Mouse (Mus musculus) thymus, postnatal 10 days (tissue): ENCODE results near the gene Lysmd3.
"Not testable (repeated sequence)": the region's sequence is repeated elsewhere in the genome, so short reads cannot be mapped to it uniquely, and the experiment has no call there.

Source experiments
- DNase-seq, 2 experiments: peaks; one replicate each; pipeline ENCODE4 v3.0.0; 2021; ENCODE audit warnings: low spot score in 2 of 2

Lysmd3 gene

DNA sequence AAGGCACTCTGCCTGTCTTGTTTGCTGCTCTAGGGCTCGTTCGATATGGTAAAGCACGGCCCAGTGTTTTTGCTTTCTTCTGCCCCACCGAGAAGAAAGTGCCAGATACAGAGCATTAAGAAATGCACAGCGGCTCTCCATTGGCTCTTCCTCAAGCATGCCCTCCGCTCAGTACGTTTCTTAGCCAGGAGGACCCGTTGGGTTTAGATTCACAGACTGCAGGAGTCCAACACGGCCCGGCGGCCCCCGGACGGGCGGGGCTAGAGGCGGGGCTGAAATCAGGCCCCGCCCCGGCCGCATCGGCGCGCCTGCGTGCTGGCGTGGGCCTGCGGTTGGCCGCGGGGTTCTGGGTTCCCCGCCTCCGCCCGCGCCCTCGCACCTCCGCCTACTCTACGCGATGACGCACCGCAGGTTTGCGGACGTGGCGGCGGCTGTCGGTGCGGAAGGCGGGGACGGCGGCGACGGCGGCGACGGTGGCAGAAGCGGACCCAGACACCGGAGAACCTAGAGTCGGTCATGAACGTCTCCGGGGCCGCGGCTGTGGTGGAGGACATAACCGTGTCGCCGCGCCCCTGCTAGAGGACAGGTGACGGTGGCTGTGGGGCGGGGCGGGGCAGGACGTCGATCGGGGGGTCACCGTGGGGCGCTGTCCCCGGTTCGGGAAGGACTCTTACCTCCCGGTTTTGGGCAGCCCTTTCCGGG, at the start of gene Lysmd3:
Lysmd3 (plus strand) TSS at position 313 of the 702 bp plus-strand sequence.
- DNase-seq, result peak; percentile 85 to 88

DNA sequence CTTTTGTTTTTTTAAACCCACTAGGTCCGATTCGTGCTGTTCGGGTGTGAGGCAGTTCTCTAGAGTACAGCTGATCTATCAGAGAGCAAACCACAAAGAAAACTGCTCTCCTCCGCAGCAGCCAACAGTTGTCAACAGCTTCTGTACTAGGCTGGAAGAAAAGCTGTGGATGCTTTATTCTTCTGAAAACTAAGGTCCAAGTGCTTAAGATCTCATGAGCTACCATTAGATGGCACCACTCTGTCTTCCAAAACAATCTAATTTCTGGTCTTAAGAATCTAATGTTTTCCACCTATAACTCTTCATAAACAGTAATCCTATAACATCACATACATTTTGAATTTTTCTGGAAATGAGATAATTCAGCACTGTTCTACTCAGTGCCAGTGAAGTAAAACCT, 47.1 kb upstream of the Lysmd3 start:
- no peak for DNase-seq

GRCm38 (mm10) chr13:81627861-81628260, 29.6 kb upstream of the Lysmd3 start:
- DNase-seq, result not testable (repeated sequence)

- DNase-seq, result no peak
Observed at GRCm38 (mm10) chr13:81628631-81629190, 28.8 kb upstream of the Lysmd3 start.

GRCm38 (mm10) chr13:81629395-81629794, 28.1 kb upstream of the Lysmd3 start:
- no peak for DNase-seq

DNA sequence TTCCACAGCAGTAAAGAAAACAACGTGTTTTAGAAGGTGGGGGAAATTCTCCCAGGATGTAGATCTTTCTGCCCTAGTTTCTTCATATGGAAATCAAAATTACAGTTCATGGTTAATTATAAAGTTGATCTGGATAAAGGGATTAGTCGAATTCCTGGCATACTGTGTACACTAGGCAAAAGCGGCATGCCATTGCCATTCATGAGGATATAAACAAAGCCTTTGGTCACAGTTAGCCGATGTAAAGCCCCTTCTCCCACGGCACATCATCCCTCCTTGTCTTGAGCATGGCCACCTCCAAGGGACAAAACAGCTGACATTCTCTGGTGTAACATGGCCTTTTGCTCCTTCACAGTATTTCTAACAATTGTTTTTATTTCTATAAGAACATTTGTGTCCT, 26.9 kb upstream of the Lysmd3 start:
- no peak for DNase-seq

GRCm38 (mm10) chr13:81632720-81633415, 24.6 kb upstream of the Lysmd3 start, which contains the start of gene Adgrv1:
Gene Adgrv1 (minus strand): TSS chr13:81633154.
- no peak for DNase-seq

DNA sequence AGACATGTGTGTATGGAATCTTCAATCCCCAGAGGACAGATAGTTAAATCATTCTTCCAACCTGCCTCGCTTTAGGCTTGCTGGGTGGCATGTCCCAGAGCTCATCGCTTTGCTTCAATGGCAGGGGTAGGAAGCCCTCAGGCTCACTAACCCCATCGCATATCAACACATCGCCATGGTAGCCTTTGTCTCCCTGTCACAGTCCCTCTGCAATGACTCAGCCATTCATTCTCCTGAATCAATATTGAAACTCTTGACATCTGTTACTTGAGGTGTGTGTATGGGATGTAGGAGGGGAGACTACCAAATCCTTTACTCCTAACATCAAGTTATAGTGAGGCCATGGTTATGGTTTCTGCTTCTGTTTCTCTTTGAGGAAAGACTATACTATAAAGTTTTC, 17.8 kb upstream of the Lysmd3 start:
- no peak for DNase-seq

- no peak for DNase-seq
Observed at GRCm38 (mm10) chr13:81640881-81641280, 16.6 kb upstream of the Lysmd3 start.

DNA sequence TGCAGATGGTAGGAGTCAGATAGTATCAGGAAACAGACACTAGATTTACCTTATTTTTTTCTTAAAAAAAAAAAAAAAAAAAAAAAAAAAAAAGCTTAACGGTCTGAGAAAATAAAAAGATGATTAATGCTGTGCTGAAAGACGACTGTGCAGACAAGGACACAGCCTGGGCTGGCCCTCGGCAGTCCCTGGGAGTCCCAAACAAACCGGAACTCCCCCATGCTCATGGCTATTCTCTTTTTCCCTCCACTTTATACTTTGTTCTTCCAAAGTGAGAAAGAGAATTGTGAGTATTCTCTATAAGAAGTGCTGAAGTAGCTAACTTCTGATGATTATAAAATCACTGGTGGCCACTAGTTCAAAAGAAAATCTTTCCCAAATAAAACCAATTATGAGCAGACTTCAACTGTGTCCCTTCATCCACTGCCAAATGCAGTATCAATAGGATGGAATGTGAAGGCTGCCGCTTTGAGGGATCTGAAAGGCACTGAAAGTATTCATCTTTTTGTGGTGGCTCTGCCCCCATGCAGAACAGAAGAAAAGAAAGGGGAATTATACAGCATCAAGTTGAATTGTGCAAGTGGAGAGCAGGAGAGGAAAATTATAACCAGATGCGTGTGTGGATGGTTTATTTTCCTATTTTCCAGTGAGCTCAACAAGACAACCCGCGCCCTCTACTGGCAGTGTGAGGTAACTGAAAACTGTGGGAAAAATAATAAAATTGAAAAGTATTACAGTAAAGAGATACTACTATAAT, 16.0 kb upstream of the Lysmd3 start:
- peak in 1 of 2 experiments; percentile 33 for DNase-seq

- DNase-seq, result no peak
Observed at GRCm38 (mm10) chr13:81642491-81643149, 14.8 kb upstream of the Lysmd3 start.

DNA sequence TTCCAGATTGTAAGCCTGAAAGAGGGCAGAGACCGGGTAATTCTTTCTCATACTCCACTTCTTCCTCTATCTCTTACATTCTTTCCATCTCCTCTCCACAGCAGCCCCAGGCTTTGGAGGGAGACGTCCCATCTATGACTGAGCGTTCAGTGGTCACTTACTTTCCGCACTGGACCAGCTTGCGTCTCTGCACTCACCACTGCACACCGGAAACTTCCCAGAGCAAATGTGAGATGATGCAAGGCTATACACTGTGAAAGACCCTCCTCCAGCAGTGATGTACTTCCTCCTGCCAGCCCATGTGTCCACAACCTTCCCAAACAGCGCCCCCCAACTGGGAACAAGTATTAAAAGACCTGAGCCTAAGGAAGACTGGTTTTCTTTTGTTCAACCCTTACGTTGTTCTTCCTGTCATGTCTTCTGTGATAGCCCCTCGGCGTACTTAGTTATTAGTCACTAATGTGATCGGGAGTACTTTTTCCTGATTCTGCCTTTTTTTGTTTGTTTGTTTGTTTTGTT, 13.4 kb upstream of the Lysmd3 start:
- DNase-seq, result no peak

GRCm38 (mm10) chr13:81646348-81646747, 11.1 kb upstream of the Lysmd3 start:
- DNase-seq, result no peak

GRCm38 (mm10) chr13:81650382-81650781, 7.1 kb upstream of the Lysmd3 start:
- DNase-seq, result not testable (repeated sequence)

- no peak for DNase-seq
Observed at GRCm38 (mm10) chr13:81656091-81656850, 1.2 kb upstream of the Lysmd3 start.

- DNase-seq, result no peak
Observed at GRCm38 (mm10) chr13:81657008-81657350, 484 bp upstream of the Lysmd3 start.

DNA sequence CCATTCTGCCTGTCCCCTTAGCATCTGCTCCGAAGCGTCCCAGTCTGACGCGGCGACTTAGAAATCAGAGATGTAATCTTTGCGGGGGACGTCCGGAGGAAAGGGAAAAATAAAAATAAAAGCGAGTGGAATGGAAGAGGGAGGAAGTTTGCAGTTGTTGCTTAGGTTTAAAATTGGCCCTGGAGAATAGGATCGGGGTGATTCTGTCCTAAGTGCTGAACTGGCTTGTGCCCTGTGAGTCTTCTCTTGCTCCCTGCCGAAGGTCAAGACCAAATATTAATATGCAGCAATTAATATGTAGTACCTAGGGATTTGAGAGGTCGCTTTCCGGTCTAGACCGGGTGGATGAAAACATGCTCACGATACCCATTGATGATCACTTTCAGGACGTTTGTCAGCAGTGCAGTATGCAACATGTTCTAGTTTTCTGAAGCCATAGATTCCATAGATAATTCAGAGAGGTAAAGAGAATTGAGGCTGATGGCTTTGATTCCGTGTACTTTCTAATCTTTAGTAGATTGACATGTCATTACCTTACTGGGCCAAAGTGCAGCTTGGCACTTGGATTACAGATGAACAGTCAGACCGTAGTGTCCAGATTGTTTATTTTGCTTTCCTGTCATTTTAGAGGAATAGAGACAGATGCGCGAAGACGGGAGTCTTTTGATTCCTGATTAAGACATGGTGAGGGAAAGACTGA, 740 bp downstream of the Lysmd3 start:
- no peak for DNase-seq

DNA sequence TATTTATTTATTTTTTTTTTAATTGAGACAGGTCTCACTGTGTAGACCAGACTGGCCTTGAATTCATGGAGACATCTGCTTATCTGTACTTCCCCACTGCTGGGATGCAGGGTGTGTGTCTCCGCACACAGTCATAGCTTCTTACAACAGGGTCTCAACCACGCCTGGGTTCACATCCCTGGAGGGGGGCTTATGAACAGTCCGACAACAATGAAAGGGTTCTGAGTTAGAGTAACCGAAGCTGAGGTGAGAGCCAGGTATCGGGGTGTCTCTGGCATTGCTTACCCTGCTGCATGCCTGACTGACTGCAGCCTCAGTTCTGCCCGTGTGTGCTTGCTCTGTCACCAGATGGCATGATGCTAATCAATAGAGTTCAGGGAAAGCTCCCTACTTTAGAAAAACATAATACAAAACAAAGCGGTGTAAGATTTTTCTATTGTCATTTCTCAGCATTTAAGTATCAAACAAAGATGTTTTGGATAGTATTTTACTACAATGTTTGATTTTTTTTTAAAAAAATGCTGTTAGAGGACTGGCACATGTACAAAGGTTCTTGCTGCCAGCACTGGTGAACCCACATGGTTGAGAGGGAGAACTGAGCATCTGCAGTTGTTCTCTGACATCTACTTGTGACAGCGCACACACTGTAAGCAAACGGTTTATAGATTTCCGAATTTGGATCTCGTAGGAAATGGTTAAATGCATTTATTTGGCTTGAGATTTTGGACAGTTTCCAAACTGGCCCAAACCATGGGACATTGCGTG, 6.3 kb downstream of the Lysmd3 start:
- no peak for DNase-seq

GRCm38 (mm10) chr13:81664331-81664698, 6.9 kb downstream of the Lysmd3 start:
- DNase-seq, result no peak
